Mouse (Mus musculus): ENCODE results near the gene Dnaic2. TPM values are rescaled to one million over a fixed set of nuclear protein-coding genes. Genes with fewer than 3 reads are reported as not detected.

Gene Dnaic2
- polyA plus RNA-seq, 1 experiment: 1.00 TPM

DNA sequence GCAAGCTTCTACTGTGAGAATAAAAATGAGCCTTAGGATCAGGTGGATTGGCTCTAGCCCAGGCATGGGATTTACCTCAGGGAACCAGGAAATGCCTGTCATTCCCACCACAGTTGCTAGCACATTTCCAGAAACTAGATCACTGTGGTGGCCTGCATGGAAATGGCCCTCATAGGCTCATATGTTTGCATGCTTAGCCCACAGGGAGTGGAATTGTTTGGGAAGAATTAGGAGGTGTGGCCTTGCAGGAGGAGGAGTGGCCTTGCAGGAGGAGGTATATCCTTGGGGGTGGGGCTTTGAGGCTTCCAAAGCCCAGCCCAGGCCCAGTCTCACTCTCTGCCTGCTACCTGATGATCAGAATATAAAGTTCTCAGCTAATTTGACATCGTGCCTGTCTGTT lies 74.7 kb downstream of the Dnaic2 start:
- H3K4me2 ChIP-seq (ENCODE audit: low read depth): no peak overlapping the region
- TF ChIP-seq MYOG (IDR thresholded peaks at IDR 0.05; ENCODE audit: control insufficient read depth in 1 of 3, insufficient read depth in 1 of 3, insufficient read length in 2 of 3, low read depth in 2 of 3): no peak
- no peak for TF ChIP-seq CEBPB (IDR thresholded peaks at IDR 0.05; ENCODE audit: insufficient read depth, poor library complexity, severe bottlenecking)
- no peak for TF ChIP-seq MYOD1 (IDR thresholded peaks at IDR 0.05; ENCODE audit: control insufficient read depth in 1 of 3, insufficient read length in 2 of 3, low read depth in 2 of 3)
- TF ChIP-seq POLR2AphosphoS2 (IDR thresholded peaks at IDR 0.05; ENCODE audit: insufficient read length, low read depth): no peak
- TF ChIP-seq USF1 (IDR thresholded peaks at IDR 0.05; ENCODE audit: low read depth): no peak
- TF ChIP-seq REST (IDR thresholded peaks at IDR 0.05; ENCODE audit: insufficient read depth, insufficient read length): no peak
- TF ChIP-seq MAX (IDR thresholded peaks at IDR 0.05; ENCODE audit: low read depth): no peak
- no peak for TF ChIP-seq TCF12 (IDR thresholded peaks at IDR 0.05; ENCODE audit: insufficient read depth, poor library complexity, severe bottlenecking)
- no peak for TF ChIP-seq POLR2A (IDR thresholded peaks at IDR 0.05; ENCODE audit: insufficient read length, low read depth)
- TF ChIP-seq E2F4 (IDR thresholded peaks at IDR 0.05; ENCODE audit: insufficient read depth): no peak
- TF ChIP-seq SRF (IDR thresholded peaks at IDR 0.05; ENCODE audit: control insufficient read depth, insufficient read length, low read depth): no peak
- no peak for TF ChIP-seq TCF3 (IDR thresholded peaks at IDR 0.05; ENCODE audit: insufficient read length, low read depth)
- H3K36me3 ChIP-seq (ENCODE audit: control insufficient read depth, insufficient read depth): no peaks in the 10 kb centered on the region
- H3ac ChIP-seq (ENCODE audit: control insufficient read depth, insufficient read length): no peak overlapping the region
- no peak overlapping the region for H3K4me3 ChIP-seq
- H3K79me2 ChIP-seq (ENCODE audit: control insufficient read depth, insufficient read depth): no peaks in the 10 kb centered on the region
- H3K27me3 ChIP-seq (ENCODE audit: control insufficient read depth, insufficient read depth, insufficient read length): no peaks in the 10 kb centered on the region

GRCm38 (mm10) chr11:114802540-114803267 lies 75.5 kb downstream of the Dnaic2 start:
- Histone ChIP-seq H3K27me3 (ENCODE audit: control insufficient read depth, insufficient read depth, insufficient read length) (no peaks in the 10 kb centered on the region), H3K79me2 (ENCODE audit: control insufficient read depth, insufficient read depth) (no peaks in the 10 kb centered on the region), H3ac (ENCODE audit: control insufficient read depth, insufficient read length) (no peak overlapping the region), H3K4me2 (ENCODE audit: low read depth) (no peak overlapping the region), H3K4me3 (no peak overlapping the region), H3K36me3 (ENCODE audit: control insufficient read depth, insufficient read depth) (no peaks in the 10 kb centered on the region)
- TF ChIP-seq REST (IDR thresholded peaks at IDR 0.05; ENCODE audit: insufficient read depth, insufficient read length) (no peak), POLR2AphosphoS2 (IDR thresholded peaks at IDR 0.05; ENCODE audit: insufficient read length, low read depth) (no peak), TCF12 (IDR thresholded peaks at IDR 0.05; ENCODE audit: insufficient read depth, poor library complexity, severe bottlenecking) (no peak), POLR2A (IDR thresholded peaks at IDR 0.05; ENCODE audit: insufficient read length, low read depth) (no peak), USF1 (IDR thresholded peaks at IDR 0.05; ENCODE audit: low read depth) (no peak), MAX (IDR thresholded peaks at IDR 0.05; ENCODE audit: low read depth) (no peak)

DNA sequence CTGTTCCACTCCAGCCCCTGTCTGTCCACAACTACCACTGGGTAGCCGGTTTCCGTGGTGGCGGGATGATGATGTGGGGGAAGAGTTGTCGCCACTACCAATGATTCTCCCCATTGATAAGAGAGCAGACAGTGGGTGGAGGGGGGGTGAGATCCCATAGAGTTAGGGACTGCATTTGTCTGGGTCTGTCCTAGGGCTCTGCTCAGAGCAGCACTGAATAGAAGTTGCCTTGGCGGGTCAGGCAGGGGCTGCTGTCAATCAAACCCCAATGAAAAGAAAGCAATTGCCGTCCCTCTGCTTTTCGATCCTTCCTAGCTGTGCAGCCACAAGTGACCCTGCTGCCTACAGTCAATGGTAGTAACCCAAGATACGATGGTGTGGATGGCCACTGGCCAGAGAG lies 76.8 kb downstream of the Dnaic2 start:
- Histone ChIP-seq H3K4me2 (ENCODE audit: low read depth) (no peak overlapping the region), H3ac (ENCODE audit: control insufficient read depth, insufficient read length) (no peak overlapping the region)

GRCm38 (mm10) chr11:114807025-114807424 lies 79.8 kb downstream of the Dnaic2 start:
- no peaks in the 10 kb centered on the region for H3K79me2 ChIP-seq (ENCODE audit: control insufficient read depth, insufficient read depth)
- no peaks in the 10 kb centered on the region for H3K27me3 ChIP-seq (ENCODE audit: control insufficient read depth, insufficient read depth, insufficient read length)
- no peaks in the 10 kb centered on the region for H3K36me3 ChIP-seq (ENCODE audit: control insufficient read depth, insufficient read depth)
- no peak overlapping the region for H3ac ChIP-seq (ENCODE audit: control insufficient read depth, insufficient read length)
- no peak overlapping the region for H3K4me2 ChIP-seq (ENCODE audit: low read depth)
- TF ChIP-seq POLR2AphosphoS2 (IDR thresholded peaks at IDR 0.05; ENCODE audit: insufficient read length, low read depth): no peak
- TF ChIP-seq REST (IDR thresholded peaks at IDR 0.05; ENCODE audit: insufficient read depth, insufficient read length): no peak
- TF ChIP-seq TCF12 (IDR thresholded peaks at IDR 0.05; ENCODE audit: insufficient read depth, poor library complexity, severe bottlenecking): no peak
- TF ChIP-seq CEBPB (IDR thresholded peaks at IDR 0.05; ENCODE audit: insufficient read depth, poor library complexity, severe bottlenecking): no peak
- peak in 1 of 3 experiments; percentile 45 for TF ChIP-seq MYOG (IDR thresholded peaks at IDR 0.05; ENCODE audit: control insufficient read depth in 1 of 3, insufficient read depth in 1 of 3, insufficient read length in 2 of 3, low read depth in 2 of 3)
- TF ChIP-seq TCF3 (IDR thresholded peaks at IDR 0.05; ENCODE audit: insufficient read length, low read depth): no peak
- TF ChIP-seq MYOD1 (IDR thresholded peaks at IDR 0.05; ENCODE audit: control insufficient read depth in 1 of 3, insufficient read length in 2 of 3, low read depth in 2 of 3): peak in 2 of 3 experiments; percentile 66 to 78
- TF ChIP-seq POLR2A (IDR thresholded peaks at IDR 0.05; ENCODE audit: insufficient read length, low read depth): no peak
- H3K4me3 ChIP-seq: no peak overlapping the region

More for the DNA sequence above, 76.8 kb downstream of the Dnaic2 start:
- Histone ChIP-seq H3K79me2 (ENCODE audit: control insufficient read depth, insufficient read depth) (no peaks in the 10 kb centered on the region), H3K27me3 (ENCODE audit: control insufficient read depth, insufficient read depth, insufficient read length) (no peaks in the 10 kb centered on the region), H3K4me3 (no peak overlapping the region), H3K36me3 (ENCODE audit: control insufficient read depth, insufficient read depth) (no peaks in the 10 kb centered on the region)
- TF ChIP-seq POLR2AphosphoS2 (IDR thresholded peaks at IDR 0.05; ENCODE audit: insufficient read length, low read depth): no peak

Other genes with a start within 250 kb of the Dnaic2 start
- gene Rpl38, start 58.9 kb upstream of the Dnaic2 start, polyA plus RNA-seq (2012; fragmentation: generic; extraction: Trizol): 3,783 TPM
- gene Ttyh2, start 52.0 kb upstream of the Dnaic2 start, polyA plus RNA-seq (2012; fragmentation: generic; extraction: Trizol): 40.6 TPM
- 5.4 TPM for gene Kif19a, start 38.0 kb downstream of the Dnaic2 start, polyA plus RNA-seq (2012; fragmentation: generic; extraction: Trizol)
- 34.0 TPM for gene Btbd17, start 68.5 kb downstream of the Dnaic2 start, polyA plus RNA-seq (2012; fragmentation: generic; extraction: Trizol)
- 0.07 TPM for gene Gpr142, start 71.5 kb downstream of the Dnaic2 start, polyA plus RNA-seq (2012; fragmentation: generic; extraction: Trizol)
- 172 TPM for gene Gprc5c, start 123.7 kb downstream of the Dnaic2 start, polyA plus RNA-seq (2012; fragmentation: generic; extraction: Trizol)
- 0.40 TPM for gene Cd300a, start 162.6 kb downstream of the Dnaic2 start, polyA plus RNA-seq (2012; fragmentation: generic; extraction: Trizol)
- 0.11 TPM for gene Cd300lb, start 207.0 kb downstream of the Dnaic2 start, polyA plus RNA-seq (2012; fragmentation: generic; extraction: Trizol)
- not detected for gene Cd300c, start 241.7 kb downstream of the Dnaic2 start, polyA plus RNA-seq (2012; fragmentation: generic; extraction: Trizol)

All from myocyte (in vitro differentiated cells).